Mouse (Mus musculus) spleen, postnatal 4 days (tissue): ENCODE data around the gene Rcan3.
A peak's percentile ranks its signal among the peaks of the same experiment; 100 is the strongest.

ENCODE experiments used
- DNase-seq, 2 experiments: peaks; one replicate each; pipeline ENCODE4 v3.0.0; 2022; ENCODE audit warnings: low spot score in 2 of 2

The Rcan3 gene

GRCm38 (mm10) chr4:135413491-135413890, 20.2 kb downstream of the Rcan3 start:
- DNase-seq, result no peak

DNA sequence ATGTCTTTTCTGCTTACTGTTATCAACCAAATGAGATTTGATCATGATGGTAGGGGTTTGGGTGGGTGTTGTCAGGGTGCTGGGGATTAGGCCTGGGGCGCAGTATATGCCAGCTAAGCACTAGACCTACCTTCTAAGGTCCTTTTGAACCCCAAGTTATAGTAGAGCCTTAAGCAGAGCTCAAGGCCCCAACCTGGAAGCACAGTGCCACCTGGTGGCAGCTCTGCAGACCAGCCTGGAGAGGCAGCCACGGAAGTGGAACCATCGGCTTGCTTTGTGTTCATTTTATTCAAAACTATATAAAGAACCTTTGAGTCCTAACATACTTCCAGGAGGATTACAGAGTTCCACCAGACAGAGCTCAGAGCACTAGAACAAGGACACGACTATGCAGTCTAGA, 22.0 kb downstream of the Rcan3 start:
- peak; percentile 67 to 89 for DNase-seq

DNA sequence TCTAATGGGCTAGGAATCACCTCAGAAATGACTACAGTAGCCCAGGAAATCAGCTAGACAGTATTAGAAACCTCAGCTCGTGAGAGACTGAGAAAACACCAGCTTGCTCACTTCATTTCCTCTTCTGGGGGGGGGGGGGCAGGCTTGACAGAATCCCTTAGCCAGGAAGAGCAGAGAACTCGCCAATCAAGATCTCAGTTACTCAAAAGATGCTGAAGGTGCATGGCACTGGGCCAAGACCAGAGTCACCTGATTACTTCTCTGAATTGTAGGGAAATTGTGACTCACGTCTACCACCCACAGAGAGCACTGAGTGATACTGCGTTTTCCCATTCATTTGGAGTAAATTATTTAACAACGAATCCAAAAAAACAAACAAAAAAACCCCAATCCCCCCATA, 27.5 kb downstream of the Rcan3 start:
- DNase-seq, result no peak

DNA sequence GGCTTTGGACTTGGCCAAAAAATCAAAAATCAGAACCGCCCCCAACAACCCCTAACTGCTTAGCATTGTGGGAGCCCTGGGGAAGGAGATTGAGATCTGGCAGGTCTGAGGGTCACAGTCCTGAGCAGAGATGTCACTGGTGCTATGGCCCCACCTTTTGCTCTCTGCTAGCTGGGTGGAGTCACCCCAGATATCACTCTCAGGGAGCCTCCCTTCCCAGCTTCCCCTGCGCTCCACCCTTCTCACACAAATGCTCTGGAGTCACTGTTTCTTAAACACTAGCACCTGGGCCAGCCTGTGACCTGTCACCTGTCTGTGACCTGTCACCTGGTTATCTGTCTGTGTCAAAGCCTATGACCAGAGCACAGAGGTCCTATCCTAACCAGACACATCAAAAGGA, 28.7 kb downstream of the Rcan3 start:
- no peak for DNase-seq

DNA sequence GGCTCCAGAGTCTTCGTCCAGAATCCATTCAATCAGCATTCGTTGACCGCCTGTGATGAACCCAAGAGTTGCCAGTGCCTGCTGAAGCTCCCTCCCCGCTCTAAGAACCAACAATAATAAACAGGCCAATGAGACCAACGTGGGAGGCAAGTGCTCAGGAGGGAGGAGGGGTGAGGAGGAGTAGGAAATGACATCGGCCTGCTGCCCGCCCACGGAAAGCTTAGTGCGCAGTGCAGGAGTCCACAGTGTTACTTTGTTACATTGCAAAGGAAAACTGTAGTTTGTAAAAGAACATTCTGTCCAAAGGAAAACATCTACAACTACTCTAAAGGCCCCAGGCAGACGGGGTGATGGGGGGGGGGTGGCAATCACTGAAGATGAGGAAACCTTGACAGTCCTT, 29.6 kb downstream of the Rcan3 start:
- DNase-seq, result no peak

GRCm38 (mm10) chr4:135401881-135402280, 31.8 kb downstream of the Rcan3 start:
- no peak for DNase-seq

- DNase-seq, result no peak
Measured at GRCm38 (mm10) chr4:135397991-135398390, 35.7 kb downstream of the Rcan3 start, which contains the start of gene Ncmap. Ncmap (minus strand) TSS chr4:135398227.

DNA sequence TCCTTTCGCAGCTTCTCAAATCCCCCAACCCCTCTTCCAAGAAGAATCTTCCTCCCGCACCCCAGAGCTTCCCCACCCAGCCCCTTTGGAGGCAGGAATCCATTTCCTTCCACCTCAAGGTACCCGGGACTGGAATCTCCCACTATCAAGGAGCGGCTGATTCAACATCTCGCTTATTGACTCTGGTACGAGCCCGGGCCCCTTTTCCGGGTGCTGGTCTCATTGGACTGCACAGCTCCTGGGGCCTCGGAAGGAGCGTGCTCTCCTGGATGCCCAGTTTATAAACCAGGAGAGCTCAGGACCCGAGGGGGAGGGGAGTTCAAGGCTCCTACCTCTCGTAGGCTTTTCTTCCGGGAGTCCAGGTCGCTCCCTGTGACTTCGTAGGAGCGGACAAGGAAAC, 36.1 kb downstream of the Rcan3 start:
- no peak for DNase-seq

DNA sequence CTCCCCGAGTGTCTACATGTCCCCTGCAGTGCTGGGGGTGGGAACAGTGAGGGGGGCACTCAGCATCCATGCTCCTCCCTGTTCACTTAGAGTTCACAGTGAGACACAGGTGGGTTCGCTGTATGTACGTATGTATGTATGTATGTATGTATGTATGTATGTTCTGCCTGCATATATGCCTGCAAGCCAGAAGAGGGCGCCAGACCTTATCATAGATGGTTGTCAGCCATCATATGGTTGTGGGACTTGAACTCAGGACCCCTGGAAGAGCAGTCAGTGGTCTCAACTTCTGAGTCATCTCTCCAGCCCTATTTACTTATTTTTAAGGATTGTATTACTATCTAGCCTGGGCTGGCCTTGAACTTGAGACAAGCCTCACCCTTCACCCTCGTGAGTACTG, 37.4 kb downstream of the Rcan3 start:
- DNase-seq, result no peak

DNA sequence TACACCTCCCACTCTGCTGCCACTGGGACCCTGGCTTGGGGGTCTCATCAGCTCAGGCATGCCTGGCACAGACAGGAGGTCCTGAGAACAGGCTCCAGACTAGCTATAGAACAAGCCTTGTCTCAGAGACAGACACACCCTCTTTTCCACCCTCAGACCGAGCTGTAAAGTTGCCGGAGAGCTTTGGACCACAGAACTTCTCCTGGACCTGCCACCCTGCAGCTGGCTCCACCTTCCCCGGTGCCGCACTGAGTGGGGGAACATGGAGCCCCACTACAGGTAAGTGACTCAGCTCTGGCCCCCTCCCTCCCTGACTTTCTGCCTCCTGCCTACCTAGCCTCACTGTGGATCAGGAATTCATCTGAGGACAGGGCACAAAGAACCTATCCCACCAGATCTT, 38.3 kb downstream of the Rcan3 start:
- no peak for DNase-seq

DNA sequence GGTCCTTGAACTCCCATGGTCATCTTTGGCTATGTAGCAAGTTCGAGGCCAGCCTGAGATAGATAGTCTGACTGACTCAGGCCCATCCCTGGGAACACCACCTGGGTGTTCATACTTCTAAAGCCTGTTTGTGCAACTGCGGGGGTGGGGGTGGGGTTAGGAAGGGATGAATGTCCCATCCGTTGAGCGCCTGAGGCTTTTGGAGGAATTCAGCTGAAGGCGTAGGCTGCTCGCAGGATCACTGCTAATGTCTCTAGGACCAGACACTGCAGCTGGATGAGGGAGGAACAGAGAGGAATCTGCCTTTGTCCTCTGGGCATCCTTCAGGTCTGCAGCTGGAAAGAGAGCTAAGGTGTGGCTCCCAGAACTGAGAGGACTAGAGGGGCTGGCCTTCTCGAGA, 39.0 kb downstream of the Rcan3 start:
- DNase-seq, result no peak

DNA sequence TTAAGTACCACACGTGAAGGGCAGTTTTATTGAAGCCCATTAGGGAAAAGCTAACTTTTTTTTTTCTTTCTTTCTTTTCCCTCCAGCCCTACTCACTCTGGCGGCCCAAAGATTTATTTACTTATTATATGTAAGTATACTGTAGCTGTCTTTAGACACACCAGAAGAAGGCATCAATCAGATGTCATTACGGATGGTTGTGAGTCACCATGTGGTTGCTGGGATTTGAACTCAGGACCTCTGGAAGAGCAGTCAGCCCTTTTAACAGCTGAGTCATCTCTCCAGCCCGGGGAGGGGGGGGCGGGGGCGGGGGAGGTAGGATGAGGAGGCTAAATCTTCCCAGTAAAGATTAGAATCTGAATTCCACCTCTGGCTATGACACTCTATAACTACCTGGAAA, 40.3 kb downstream of the Rcan3 start:
- DNase-seq, result no peak

DNA sequence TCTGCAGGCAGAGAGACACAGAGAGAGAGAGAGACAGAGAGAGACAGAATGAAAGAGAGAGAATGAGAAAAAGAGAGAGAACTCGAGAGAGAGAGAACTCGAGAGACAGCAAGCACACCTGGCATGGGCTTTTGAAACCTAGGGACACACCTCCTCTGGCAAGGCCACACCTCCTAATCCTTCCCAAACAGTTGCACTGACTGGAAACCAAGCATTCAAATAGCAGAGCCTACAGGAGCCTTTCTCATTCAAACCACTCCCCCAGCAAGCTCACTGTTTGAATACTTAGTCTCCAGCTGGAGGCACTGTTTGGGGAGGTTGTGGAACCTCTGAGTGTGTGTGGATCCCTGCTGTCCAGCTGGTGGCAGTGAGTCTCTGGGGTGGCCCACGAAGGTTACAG, 40.9 kb downstream of the Rcan3 start:
- DNase-seq, result no peak

- no peak for DNase-seq
Measured at GRCm38 (mm10) chr4:135391014-135391413, 42.6 kb downstream of the Rcan3 start.

DNA sequence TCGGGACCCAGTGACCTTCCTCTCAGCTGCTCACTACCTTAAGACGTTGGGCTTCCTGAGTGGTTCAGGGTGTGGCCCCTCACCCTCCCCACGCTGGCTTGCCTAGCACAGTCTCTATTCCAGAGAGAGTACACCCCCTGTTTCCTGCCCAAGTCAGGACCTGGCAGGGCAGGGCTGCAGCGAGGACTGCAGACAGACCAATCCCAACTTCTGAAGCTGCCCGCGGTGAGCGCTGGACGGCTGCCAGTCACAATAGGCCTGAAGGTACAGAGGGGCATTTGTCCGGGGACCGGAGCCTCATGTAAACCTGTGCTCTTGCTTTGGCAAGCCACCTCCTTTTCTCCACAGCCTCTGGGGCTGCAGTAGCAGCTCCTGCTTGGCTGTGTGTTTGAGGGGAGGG, 48.0 kb downstream of the Rcan3 start:
- DNase-seq, result no peak

GRCm38 (mm10) chr4:135382316-135382715, 51.3 kb downstream of the Rcan3 start:
- peak; percentile 61 to 87 for DNase-seq

DNA sequence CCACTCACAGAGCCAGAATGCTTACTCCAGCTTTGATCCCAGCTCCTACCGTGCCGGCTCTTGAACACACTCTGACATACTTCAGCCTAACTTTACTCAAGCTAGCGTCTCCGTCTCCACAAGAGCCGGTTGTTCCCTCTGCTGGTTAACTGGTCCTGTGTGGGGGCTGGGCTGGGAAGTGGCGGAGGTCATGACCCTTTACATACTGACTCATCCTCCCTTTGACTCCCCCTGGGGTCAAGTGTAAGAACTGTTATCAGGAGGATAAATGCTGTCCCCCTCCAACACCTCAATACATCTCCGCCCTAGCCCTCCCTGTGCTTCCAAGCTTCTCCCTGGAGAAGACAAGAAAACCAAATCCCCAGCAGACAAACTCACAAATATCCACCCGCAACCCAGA, 52.3 kb downstream of the Rcan3 start:
- no peak for DNase-seq

- DNase-seq, result no peak
Measured at GRCm38 (mm10) chr4:135377241-135377640, 56.4 kb downstream of the Rcan3 start.

GRCm38 (mm10) chr4:135375444-135375843, 58.2 kb downstream of the Rcan3 start:
- DNase-seq, result no peak

- DNase-seq, result no peak
Measured at GRCm38 (mm10) chr4:135373299-135373698, 60.4 kb downstream of the Rcan3 start.

- no peak for DNase-seq
Measured at GRCm38 (mm10) chr4:135370372-135370771, 63.3 kb downstream of the Rcan3 start.

GRCm38 (mm10) chr4:135362828-135363227, 70.8 kb downstream of the Rcan3 start:
- DNase-seq, result no peak
